Mouse (Mus musculus) embryonic fibroblast, embryonic 13.5 days (primary cell): ENCODE measurements at regions not wholly inside any gene's neighbourhood (a gene's known extent, or its start where the extent isn't known, plus 50 kb on each side); places are given as distances from the start of the nearest gene placed in this dataset.

ENCODE experiments used
- H3K27ac ChIP-seq: 2 replicates; pipeline ENCODE4 v1.5.1; 2012; ENCODE audit warnings: low read length, control low read depth, inconsistent platforms; ENCODE audit not compliant: insufficient read depth
- H3K4me1 ChIP-seq: 2 replicates; pipeline ENCODE4 v1.6.1; 2011; ENCODE audit warnings: low read length; ENCODE audit not compliant: control insufficient read depth, insufficient read depth
- H3K4me3 ChIP-seq: 2 replicates; pipeline ENCODE4 v1.5.1; 2011; ENCODE audit warnings: mild to moderate bottlenecking, control low read depth, low read length; ENCODE audit not compliant: insufficient read depth
- CTCF ChIP-seq: IDR thresholded peaks from 2 replicates; pipeline ENCODE4 v1.5.1; 2011; ENCODE audit warnings: mild to moderate bottlenecking, control low read depth, low read length, moderate library complexity, borderline replicate concordance; ENCODE audit not compliant: insufficient read depth
- POLR2A ChIP-seq: IDR thresholded peaks from 2 replicates; pipeline ENCODE4 v1.6.1; 2011; ENCODE audit warnings: low read depth, mild to moderate bottlenecking, control low read depth, low read length, moderate library complexity

- peak overlapping the region; percentile 92 for H3K27ac ChIP-seq
- TF ChIP-seq CTCF (no peak), POLR2A (no peak)
- no peak overlapping the region for H3K4me3 ChIP-seq
- H3K4me1 ChIP-seq = peaks cover 12% of the 10 kb centered on the region
Observed at GRCm38 (mm10) chr2:117804686-117805085, 307.0 kb upstream of the Thbs1 start.

GRCm38 (mm10) chr2:117807121-117807520 is 304.6 kb upstream of the Thbs1 start:
- Histone ChIP-seq H3K27ac (peak overlapping the region; percentile 58), H3K4me1 (peaks cover 11% of the 10 kb centered on the region), H3K4me3 (no peak overlapping the region)
- TF ChIP-seq CTCF = no peak
- no peak for TF ChIP-seq POLR2A

- H3K27ac ChIP-seq = peak overlapping the region; percentile 99
- TF ChIP-seq CTCF (no peak), POLR2A (no peak)
- peaks cover 4% of the 10 kb centered on the region for H3K4me1 ChIP-seq
- H3K4me3 ChIP-seq = no peak overlapping the region
Observed at GRCm38 (mm10) chr2:117811506-117811905, 300.2 kb upstream of the Thbs1 start.

- Histone ChIP-seq H3K4me3 (no peak overlapping the region), H3K4me1 (peaks cover 4% of the 10 kb centered on the region), H3K27ac (peak overlapping the region; percentile 99)
- TF ChIP-seq POLR2A (no peak), CTCF (no peak)
Observed at GRCm38 (mm10) chr2:117811931-117812330, 299.7 kb upstream of the Thbs1 start.

GRCm38 (mm10) chr2:117819701-117820225 is 291.9 kb upstream of the Thbs1 start:
- no peak overlapping the region for H3K4me3 ChIP-seq
- TF ChIP-seq POLR2A (no peak), CTCF (no peak)
- H3K27ac ChIP-seq = no peak overlapping the region
- H3K4me1 ChIP-seq = peaks cover 6% of the 10 kb centered on the region; the same call in 1 of the 2 replicates

GRCm38 (mm10) chr2:117820708-117821107 is 291.0 kb upstream of the Thbs1 start:
- Histone ChIP-seq H3K27ac (no peak overlapping the region), H3K4me3 (no peak overlapping the region), H3K4me1 (peaks cover 6% of the 10 kb centered on the region; the same call in 1 of the 2 replicates)
- TF ChIP-seq POLR2A (no peak), CTCF (no peak)

- no peak overlapping the region for H3K4me3 ChIP-seq
- H3K27ac ChIP-seq = no peak overlapping the region
- TF ChIP-seq CTCF (no peak), POLR2A (no peak)
Observed at GRCm38 (mm10) chr2:117825088-117825487, 286.6 kb upstream of the Thbs1 start.

GRCm38 (mm10) chr2:117827278-117827677 is 284.4 kb upstream of the Thbs1 start:
- no peak for TF ChIP-seq CTCF
- no peak for TF ChIP-seq POLR2A
- H3K27ac ChIP-seq = no peak overlapping the region
- H3K4me1 ChIP-seq = peaks cover 4% of the 10 kb centered on the region; the same call in 1 of the 2 replicates
- H3K4me3 ChIP-seq = no peak overlapping the region

More at GRCm38 (mm10) chr2:117825088-117825487, 286.6 kb upstream of the Thbs1 start:
- peaks cover 6% of the 10 kb centered on the region; the same call in 1 of the 2 replicates for H3K4me1 ChIP-seq

GRCm38 (mm10) chr2:117838387-117838786 is 273.3 kb upstream of the Thbs1 start:
- Histone ChIP-seq H3K4me3 (no peak overlapping the region), H3K4me1 (peaks cover 4% of the 10 kb centered on the region; the same call in 1 of the 2 replicates), H3K27ac (peak overlapping the region; percentile 95)
- TF ChIP-seq CTCF (no peak), POLR2A (no peak)

GRCm38 (mm10) chr2:117840406-117840805 is 271.3 kb upstream of the Thbs1 start:
- peaks cover 6% of the 10 kb centered on the region for H3K4me1 ChIP-seq
- peak overlapping the region; percentile 79; the same call in 1 of the 2 replicates for H3K27ac ChIP-seq
- no peak for TF ChIP-seq POLR2A
- no peak for TF ChIP-seq CTCF
- H3K4me3 ChIP-seq = no peak overlapping the region
